In genomic region chr5:53307437-53307836, GRCm38 (mm10) we compare ENCODE assay signal across 17 mouse cellular contexts.
"Had no signal": no experiment of that assay in that cellular context is flagged by ENCODE, and none has a peak within 500 bp of the region (broad histone marks: within the 10 kb centered on the region; RNA-seq: fewer than 3 reads in every experiment).

No protein-coding gene starts in this region.

- H3K27ac ChIP-seq: liver, embryonic 15.5 days; lung, embryonic 15.5 days; macrophage; midbrain, embryonic 13.5 days; midbrain, embryonic 15.5 days; neural tube, embryonic 12.5 days; stomach, embryonic 15.5 days; stomach, postnatal 0 days had no signal

- DNase-seq: liver, postnatal 0 days; lung, adult 2 months; lung, postnatal 14 days; lung, postnatal 36 days; right cerebral cortex, postnatal 14 days; thymus, adult 2 months; thymus, postnatal 25 days; thymus, postnatal 4 days had no signal

- H3K4me3 ChIP-seq: liver, embryonic 15.5 days; lung, embryonic 15.5 days; megakaryocyte, embryonic 14.5 days; midbrain, embryonic 13.5 days; midbrain, embryonic 15.5 days; neural tube, embryonic 12.5 days; stomach, embryonic 15.5 days had no signal
